Mouse (Mus musculus) G1E (cell line): ENCODE results near the gene Vps53.

Experiments
- GATA1 ChIP-seq: IDR thresholded peaks from 2 replicates; pipeline ENCODE4 v1.6.1; 2012; ENCODE audit warnings: borderline replicate concordance, low read length, inconsistent platforms, mixed read lengths
- POLR2AphosphoS5 ChIP-seq: IDR thresholded peaks from 2 replicates; pipeline ENCODE4 v1.6.1; 2012; ENCODE audit warnings: low read depth, low read length, inconsistent platforms; ENCODE audit not compliant: insufficient replicate concordance

DNA sequence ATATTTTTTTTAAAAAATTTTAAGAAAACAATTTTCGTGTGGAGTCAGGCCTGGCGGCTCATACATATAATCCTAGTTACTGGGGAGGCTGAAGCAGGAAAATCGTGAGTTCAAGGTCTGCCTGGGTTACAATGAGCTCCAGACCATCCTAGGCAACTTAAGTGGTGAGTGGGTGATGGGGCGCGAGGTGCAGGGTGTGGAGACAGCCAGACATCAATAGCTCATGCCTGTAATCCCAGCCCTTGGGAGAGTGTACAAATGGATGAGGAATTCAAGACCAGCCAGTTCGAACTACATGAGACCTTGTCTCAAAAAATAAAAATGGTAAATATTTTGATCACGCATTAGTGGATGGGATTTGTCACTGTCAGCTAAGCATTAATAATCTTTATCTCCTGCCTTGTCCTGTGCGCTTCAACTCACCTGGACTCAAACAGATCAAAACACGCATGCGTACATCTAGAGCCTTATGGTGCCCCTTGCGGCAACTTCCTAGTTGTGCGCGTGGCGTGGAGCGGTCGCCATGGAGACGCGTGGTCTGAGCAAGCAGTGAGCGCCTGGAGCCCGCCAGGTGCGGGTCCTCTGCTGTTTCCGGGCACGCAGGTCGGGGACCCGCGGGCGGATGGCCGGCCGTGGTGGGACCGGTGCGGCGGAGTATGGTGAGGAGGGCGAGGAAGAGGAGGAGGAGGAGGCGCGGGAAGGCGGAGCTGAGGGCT lies 179.8 kb downstream of the Vps53 start, which contains the start of gene 1700016K19Rik:
- TF ChIP-seq GATA1 = no peak
- TF ChIP-seq POLR2AphosphoS5 = no peak
